Mouse (Mus musculus): Measurements from ENCODE around the gene Carmil3. TPM values are rescaled to one million over a fixed set of nuclear protein-coding genes. Genes with fewer than 3 reads are reported as not detected.

Carmil3 gene
- polyA plus RNA-seq, 1 experiment from 2014 or later: 1.9 TPM

DNA sequence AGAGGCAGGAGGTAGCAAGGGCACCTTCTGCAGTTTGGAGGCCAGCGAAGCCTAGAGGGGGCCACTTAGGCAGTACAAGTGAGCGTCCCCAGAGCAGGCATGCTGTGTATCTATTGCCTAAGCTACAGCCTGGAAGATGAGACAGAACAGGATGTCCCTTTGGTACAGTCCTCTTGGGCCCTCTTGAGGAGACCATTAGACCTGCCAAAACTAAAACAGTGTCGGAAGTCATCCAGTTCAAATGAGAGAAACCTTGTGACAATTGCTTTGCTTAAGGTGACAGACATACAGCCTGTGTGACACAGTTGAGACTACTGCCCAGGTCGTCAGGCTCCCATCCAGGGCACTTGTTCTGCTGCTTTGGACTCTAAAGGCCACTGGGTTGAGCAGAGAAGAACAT, 29.2 kb downstream of the Carmil3 start:
- no peaks in the 10 kb centered on the region for H3K9me3 ChIP-seq
- peaks cover 97% of the 10 kb centered on the region for H3K27me3 ChIP-seq (replicated peaks)
- no peak overlapping the region for H3K4me3 ChIP-seq
- no peaks in the 10 kb centered on the region for H3K36me3 ChIP-seq
- H3K4me1 ChIP-seq: peaks cover 18% of the 10 kb centered on the region
- H3K27ac ChIP-seq (replicated peaks): no peak overlapping the region
- WGBS: 55% methylated on average over 4 of the region's 4 CpGs
- no peak overlapping the region for H3K4me2 ChIP-seq
- no peak for ATAC-seq (ENCODE audit: extremely low read depth, insufficient number of reproducible peaks, low FRiP score, low TSS enrichment)
- no peak overlapping the region for H3K9ac ChIP-seq

DNA sequence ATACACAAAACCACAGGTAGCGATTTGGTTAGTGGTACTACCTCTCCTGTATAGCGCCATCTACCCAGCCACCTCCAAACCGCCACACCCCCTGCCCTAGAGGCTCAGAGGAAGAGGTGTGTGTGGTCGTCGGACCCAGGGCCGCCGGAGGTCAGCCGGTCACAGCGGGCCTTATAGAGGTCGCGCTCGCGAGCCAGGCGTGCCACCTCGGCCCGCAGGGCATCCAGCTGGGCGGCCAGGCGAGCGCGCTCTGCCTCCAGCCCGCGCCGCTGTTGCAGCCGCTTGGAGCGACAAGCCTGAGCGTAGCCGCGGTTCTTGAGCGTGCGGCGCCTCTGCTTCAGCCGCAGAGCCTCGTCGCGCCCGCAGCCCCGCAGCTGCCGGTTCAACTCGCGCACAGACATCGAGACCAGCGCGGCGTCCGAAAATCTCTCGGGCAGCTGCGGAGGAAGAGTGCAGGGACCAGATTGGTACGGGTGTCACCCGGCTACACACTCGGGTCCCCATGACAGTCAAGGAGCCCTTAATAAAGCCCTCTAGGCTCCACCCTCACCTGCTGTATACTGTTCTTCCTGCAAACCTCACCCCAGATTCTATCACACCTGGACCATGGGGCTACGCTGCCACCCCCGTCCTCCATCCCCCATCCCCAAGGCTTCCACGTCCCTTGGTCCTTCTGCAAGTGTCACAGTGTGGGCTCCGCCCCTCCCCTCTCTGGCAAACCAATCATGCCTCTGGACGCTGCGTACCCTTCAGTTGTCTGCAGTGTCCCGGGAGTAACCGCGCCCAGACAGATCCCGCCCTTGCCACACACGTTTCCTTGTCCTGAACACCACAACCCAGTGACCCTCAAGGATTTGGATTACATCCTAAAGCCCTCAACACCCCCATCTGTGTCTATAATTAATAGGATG, 30.3 kb downstream of the Carmil3 start:
- H3K4me2 ChIP-seq: peak overlapping the region; percentile 94
- no peaks in the 10 kb centered on the region for H3K9me3 ChIP-seq
- H3K36me3 ChIP-seq: no peaks in the 10 kb centered on the region
- peak overlapping the region; percentile 61 for H3K4me3 ChIP-seq
- H3K4me1 ChIP-seq: peaks cover 25% of the 10 kb centered on the region
- H3K27ac ChIP-seq (replicated peaks): no peak overlapping the region
- no peak for ATAC-seq (ENCODE audit: extremely low read depth, insufficient number of reproducible peaks, low FRiP score, low TSS enrichment)
- H3K27me3 ChIP-seq (replicated peaks): peaks cover 97% of the 10 kb centered on the region
- WGBS: under 1% methylated on average over 61 of the region's 61 CpGs
- H3K9ac ChIP-seq: peak overlapping the region; percentile 78

DNA sequence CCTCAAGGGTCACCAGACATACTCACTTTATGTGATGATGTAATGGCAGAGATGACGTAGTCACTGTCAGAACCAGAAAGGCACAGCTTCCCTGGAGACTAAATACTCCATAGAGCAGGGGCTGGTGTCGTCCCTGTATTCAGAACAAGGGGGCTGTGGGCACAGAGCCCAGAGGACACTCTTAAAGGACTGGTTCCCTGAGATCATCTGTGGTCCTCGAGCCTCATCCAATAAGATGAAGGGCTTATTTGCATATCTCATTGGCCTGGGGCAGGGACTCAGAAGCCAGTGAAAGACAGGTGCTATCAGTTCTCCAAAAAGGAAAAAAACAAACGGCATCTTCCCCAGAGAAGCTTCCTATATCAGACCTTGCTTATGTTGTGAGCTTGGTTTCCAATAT, 33.6 kb downstream of the Carmil3 start:
- no peak overlapping the region for H3K4me2 ChIP-seq
- no peak for ATAC-seq (ENCODE audit: extremely low read depth, insufficient number of reproducible peaks, low FRiP score, low TSS enrichment)
- WGBS: 37% methylated on average over 4 of the region's 4 CpGs
- H3K9ac ChIP-seq: no peak overlapping the region
- H3K27ac ChIP-seq (replicated peaks): no peak overlapping the region
- peaks cover 25% of the 10 kb centered on the region for H3K4me1 ChIP-seq
- no peak overlapping the region for H3K4me3 ChIP-seq
- no peaks in the 10 kb centered on the region for H3K36me3 ChIP-seq
- H3K27me3 ChIP-seq (replicated peaks): peaks cover 75% of the 10 kb centered on the region
- H3K9me3 ChIP-seq: no peaks in the 10 kb centered on the region

DNA sequence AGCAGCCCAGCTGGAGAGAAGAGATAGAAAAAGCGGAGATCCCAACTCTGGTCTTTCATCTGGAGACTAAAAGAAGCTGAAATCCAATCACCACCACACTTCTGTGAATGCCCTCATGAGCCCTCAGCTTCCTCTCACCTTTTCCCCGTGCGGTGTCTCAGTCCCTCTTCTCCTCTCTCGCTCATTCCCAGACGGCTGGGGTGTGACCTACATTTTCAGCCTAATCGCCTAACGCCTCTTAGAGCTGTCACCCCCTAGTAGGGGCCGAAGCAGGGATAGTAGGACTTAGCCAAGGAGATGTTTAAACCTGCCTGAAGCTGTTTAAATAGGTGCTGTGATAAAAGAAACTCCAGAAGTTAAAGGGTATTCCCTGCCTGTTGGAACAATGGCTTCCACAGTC, 34.3 kb downstream of the Carmil3 start, which contains the start of gene Nrl:
Gene Nrl (minus strand): TSS at position 197 of the 400 bp plus-strand sequence.
- no peak within 1 kb of the TSS for H3K4me2 ChIP-seq
- peaks cover 75% of the 10 kb centered on the region for H3K27me3 ChIP-seq (replicated peaks)
- H3K9me3 ChIP-seq: no peaks in the 10 kb centered on the region
- H3K36me3 ChIP-seq: no peaks in the 10 kb centered on the region
- no peak within 1 kb of the TSS for H3K27ac ChIP-seq (replicated peaks)
- 13% methylated on average over 8 of the region's 8 CpGs for WGBS
- no peak for ATAC-seq (ENCODE audit: extremely low read depth, insufficient number of reproducible peaks, low FRiP score, low TSS enrichment)
- no peak within 1 kb of the TSS for H3K4me3 ChIP-seq
- no peak within 1 kb of the TSS for H3K9ac ChIP-seq
- peaks cover 25% of the 10 kb centered on the region for H3K4me1 ChIP-seq

DNA sequence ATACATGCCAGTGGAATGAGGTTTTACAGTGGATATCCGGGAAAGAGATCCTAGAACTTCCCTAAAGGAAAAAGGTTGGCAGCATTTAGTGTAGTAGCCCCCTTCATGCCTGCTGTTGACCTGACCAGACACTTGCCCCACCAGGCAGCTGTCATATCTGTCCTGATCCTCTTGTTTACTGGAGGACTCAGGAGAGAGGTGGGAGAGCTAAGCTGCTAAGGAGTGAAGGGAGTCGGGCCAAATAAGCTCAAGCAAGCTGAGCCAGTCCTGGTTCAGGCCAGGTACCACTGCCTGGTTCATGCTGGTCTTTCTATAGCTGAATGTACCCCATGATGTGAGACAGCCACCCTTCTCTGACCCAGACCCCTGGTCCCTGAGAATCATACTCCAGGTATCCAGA, 36.2 kb downstream of the Carmil3 start:
- Histone ChIP-seq H3K4me2 (no peak overlapping the region), H3K27me3 (replicated peaks) (peaks cover 70% of the 10 kb centered on the region)

GRCm38 (mm10) chr14:55527940-55528339, 37.5 kb downstream of the Carmil3 start:
- Histone ChIP-seq H3K4me2 (no peak overlapping the region), H3K9me3 (no peaks in the 10 kb centered on the region), H3K9ac (no peak overlapping the region), H3K36me3 (no peaks in the 10 kb centered on the region), H3K27me3 (replicated peaks) (peaks cover 58% of the 10 kb centered on the region), H3K27ac (replicated peaks) (no peak overlapping the region), H3K4me1 (peaks cover 13% of the 10 kb centered on the region; the same call in 1 of the 2 replicates), H3K4me3 (no peak overlapping the region)
- ATAC-seq (ENCODE audit: extremely low read depth, insufficient number of reproducible peaks, low FRiP score, low TSS enrichment): no peak
- 22% methylated on average over 3 of the region's 3 CpGs for WGBS

More for the DNA sequence above, 36.2 kb downstream of the Carmil3 start:
- 66% methylated on average over 2 of the region's 2 CpGs for WGBS
- Histone ChIP-seq H3K9me3 (no peaks in the 10 kb centered on the region), H3K4me3 (no peak overlapping the region), H3K4me1 (peaks cover 13% of the 10 kb centered on the region; the same call in 1 of the 2 replicates), H3K27ac (replicated peaks) (no peak overlapping the region), H3K36me3 (no peaks in the 10 kb centered on the region), H3K9ac (no peak overlapping the region)
- no peak for ATAC-seq (ENCODE audit: extremely low read depth, insufficient number of reproducible peaks, low FRiP score, low TSS enrichment)

- H3K4me2 ChIP-seq: no peak overlapping the region
- H3K4me1 ChIP-seq: peaks cover 14% of the 10 kb centered on the region
- no peak overlapping the region for H3K27ac ChIP-seq (replicated peaks)
- 0 out of 2 replicates have a peak, but pooled peaks cover 2% of the 10 kb centered on the region for H3K27me3 ChIP-seq (replicated peaks)
- H3K9me3 ChIP-seq: no peaks in the 10 kb centered on the region
- no peak overlapping the region for H3K9ac ChIP-seq
- ATAC-seq (ENCODE audit: extremely low read depth, insufficient number of reproducible peaks, low FRiP score, low TSS enrichment): no peak
- WGBS: 32% methylated on average over 6 of the region's 6 CpGs
- no peaks in the 10 kb centered on the region for H3K36me3 ChIP-seq
- H3K4me3 ChIP-seq: no peak overlapping the region
These were observed 45.8 kb downstream of the Carmil3 start for GRCm38 (mm10) chr14:55536116-55536745.

GRCm38 (mm10) chr14:55540067-55540786, 49.8 kb downstream of the Carmil3 start, which contains the start of gene Pck2:
TSS of gene Pck2 (plus strand) at chr14:55540266.
- H3K9ac ChIP-seq: peak within 1 kb of the TSS; percentile 89
- H3K4me2 ChIP-seq: peak within 1 kb of the TSS; percentile 89
- H3K4me1 ChIP-seq: peaks cover 20% of the 10 kb centered on the region
- no peaks in the 10 kb centered on the region for H3K27me3 ChIP-seq (replicated peaks)
- H3K36me3 ChIP-seq: peaks cover 30% of the 10 kb centered on the region
- no peaks in the 10 kb centered on the region for H3K9me3 ChIP-seq
- peak; percentile 85 for ATAC-seq (ENCODE audit: extremely low read depth, insufficient number of reproducible peaks, low FRiP score, low TSS enrichment)
- H3K4me3 ChIP-seq: peak within 1 kb of the TSS; percentile 79
- H3K27ac ChIP-seq (replicated peaks): peak within 1 kb of the TSS; percentile 93
- under 1% methylated on average over 32 of the region's 32 CpGs for WGBS

GRCm38 (mm10) chr14:55540787-55541321, 50.4 kb downstream of the Carmil3 start:
- no peaks in the 10 kb centered on the region for H3K27me3 ChIP-seq (replicated peaks)
- H3K4me1 ChIP-seq: peaks cover 20% of the 10 kb centered on the region
- 0 out of 2 replicates have a peak, but pooled peaks have one; percentile 17 for ATAC-seq (ENCODE audit: extremely low read depth, insufficient number of reproducible peaks, low FRiP score, low TSS enrichment)
- H3K27ac ChIP-seq (replicated peaks): peak overlapping the region; percentile 93
- no peaks in the 10 kb centered on the region for H3K9me3 ChIP-seq
- H3K9ac ChIP-seq: peak overlapping the region; percentile 89
- H3K4me3 ChIP-seq: peak overlapping the region; percentile 79
- 5% methylated on average over 10 of the region's 10 CpGs for WGBS
- peaks cover 36% of the 10 kb centered on the region for H3K36me3 ChIP-seq
- peak overlapping the region; percentile 89 for H3K4me2 ChIP-seq

DNA sequence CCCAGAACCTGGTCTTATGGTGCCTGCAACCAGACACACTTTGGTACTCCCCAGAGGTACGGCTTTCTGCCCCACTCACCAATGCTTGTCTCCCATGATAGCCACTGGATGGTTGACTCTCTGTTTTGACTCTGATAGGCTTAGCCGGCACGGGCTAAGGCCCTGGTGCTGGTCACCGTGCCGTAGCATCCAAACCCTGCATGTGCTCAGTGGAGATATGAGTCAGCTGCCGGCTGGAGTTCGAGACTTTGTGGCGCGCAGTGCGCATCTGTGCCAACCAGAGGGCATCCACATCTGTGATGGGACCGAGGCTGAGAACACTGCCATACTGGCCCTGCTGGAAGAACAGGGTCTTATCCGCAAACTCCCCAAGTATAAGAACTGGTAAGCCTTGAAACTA, 51.8 kb downstream of the Carmil3 start:
- 90% methylated on average over 12 of the region's 12 CpGs for WGBS
- ATAC-seq (ENCODE audit: extremely low read depth, insufficient number of reproducible peaks, low FRiP score, low TSS enrichment): no peak

DNA sequence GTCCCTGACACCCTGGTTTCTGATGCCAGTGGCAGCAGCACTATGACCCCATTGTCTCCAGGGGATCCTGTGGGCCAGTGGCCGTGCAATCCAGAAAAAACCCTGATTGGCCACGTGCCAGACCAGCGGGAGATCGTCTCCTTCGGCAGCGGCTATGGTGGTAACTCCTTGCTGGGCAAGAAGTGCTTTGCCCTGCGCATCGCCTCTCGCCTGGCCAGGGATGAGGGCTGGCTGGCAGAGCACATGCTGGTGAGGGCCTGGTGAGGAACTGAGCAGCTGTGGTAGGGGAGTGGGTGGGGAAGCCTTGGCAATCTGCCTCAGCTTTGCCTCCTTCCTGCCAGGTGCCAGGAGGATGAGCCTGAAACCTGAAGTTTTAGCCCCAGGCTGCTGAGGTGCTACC, 53.9 kb downstream of the Carmil3 start:
- H3K9ac ChIP-seq: no peak overlapping the region
- H3K4me1 ChIP-seq: peaks cover 20% of the 10 kb centered on the region
- WGBS: 83% methylated on average over 9 of the region's 9 CpGs
- no peak overlapping the region for H3K4me2 ChIP-seq
- no peak overlapping the region for H3K4me3 ChIP-seq
- no peaks in the 10 kb centered on the region for H3K9me3 ChIP-seq
- H3K27ac ChIP-seq (replicated peaks): no peak overlapping the region
- H3K36me3 ChIP-seq: peaks cover 71% of the 10 kb centered on the region
- no peaks in the 10 kb centered on the region for H3K27me3 ChIP-seq (replicated peaks)
- ATAC-seq (ENCODE audit: extremely low read depth, insufficient number of reproducible peaks, low FRiP score, low TSS enrichment): no peak

More for the DNA sequence above, 51.8 kb downstream of the Carmil3 start:
- Histone ChIP-seq H3K27ac (replicated peaks) (no peak overlapping the region), H3K9ac (no peak overlapping the region), H3K36me3 (peaks cover 50% of the 10 kb centered on the region), H3K4me3 (no peak overlapping the region), H3K27me3 (replicated peaks) (no peaks in the 10 kb centered on the region), H3K4me2 (no peak overlapping the region), H3K9me3 (no peaks in the 10 kb centered on the region), H3K4me1 (peaks cover 20% of the 10 kb centered on the region)
